Mouse (Mus musculus): ENCODE measurements around the gene Rxfp4. TPM values are rescaled to one million over a fixed set of nuclear protein-coding genes. Genes with fewer than 3 reads are reported as not detected.

Gene Rxfp4
- total RNA-seq, 1 experiment = not detected

DNA sequence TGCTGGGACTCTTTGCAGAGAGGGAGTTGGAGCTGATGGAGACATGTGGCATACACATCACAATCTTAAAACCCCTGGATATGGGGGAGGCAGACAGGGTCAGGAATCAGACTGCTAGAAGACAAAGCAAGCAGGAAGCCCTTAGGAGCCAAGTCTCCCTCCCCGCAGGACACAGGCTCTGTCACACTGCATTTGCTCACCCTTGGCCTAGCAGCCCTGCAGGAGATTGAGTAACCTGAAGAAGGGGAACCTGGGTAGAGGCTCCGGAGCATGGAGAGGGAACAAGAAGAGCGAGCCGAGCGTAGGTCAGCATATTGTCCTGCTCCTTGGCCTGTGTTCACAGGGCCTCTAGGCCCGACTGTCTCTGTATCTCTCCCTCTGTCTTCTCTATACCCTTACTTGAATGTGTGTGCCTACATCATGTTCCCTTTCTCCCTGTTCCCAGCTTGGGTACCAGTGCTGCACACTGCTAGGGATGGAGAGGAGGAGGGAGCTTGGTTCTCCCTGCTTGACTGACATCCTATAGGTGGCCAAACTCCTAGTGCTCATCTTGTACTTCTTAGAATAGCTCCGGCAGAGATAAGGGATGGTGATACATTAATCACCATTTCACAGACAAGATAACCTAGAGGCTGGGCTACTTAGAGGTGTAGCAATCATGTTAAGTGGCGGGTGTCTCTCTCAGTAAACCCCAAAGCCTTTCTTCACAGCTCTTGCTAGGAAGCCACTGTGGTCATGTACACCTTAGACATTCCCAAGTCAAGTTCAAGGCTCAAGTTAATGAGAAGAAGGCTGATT is 34.7 kb downstream of the Rxfp4 start:
- no peak overlapping the region for H3K27ac ChIP-seq (ENCODE audit: insufficient read depth, low read depth, low read length, poor library complexity, severe bottlenecking)
- no peak overlapping the region for H3K9ac ChIP-seq (ENCODE audit: insufficient read depth, low read depth, low read length, poor library complexity, severe bottlenecking)
- no peak overlapping the region for H3K4me3 ChIP-seq (ENCODE audit: insufficient read depth in 1 of 2, low read depth in 1 of 2, low read length in 2 of 2, poor library complexity in 1 of 2, severe bottlenecking in 1 of 2)
- in situ Hi-C loops (cut with MboI; ENCODE audit: low sequenced_read_pairs in 2 of 2, unreplicated experiment in 2 of 2) = no loop called here
- TF ChIP-seq MAFK (IDR thresholded peaks at IDR 0.05; ENCODE audit: insufficient read depth, low read depth, low read length) (no peak), HCFC1 (IDR thresholded peaks at IDR 0.05; ENCODE audit: borderline replicate concordance, insufficient read depth, low read length) (no peak), CHD2 (IDR thresholded peaks at IDR 0.05; ENCODE audit: low read depth, low read length) (no peak), ZNF384 (IDR thresholded peaks at IDR 0.05; ENCODE audit: low read depth, low read length) (no peak), ZC3H11A (IDR thresholded peaks at IDR 0.05; ENCODE audit: borderline replicate concordance, low read depth, low read length) (no peak)
- DNase-seq (ENCODE audit: low read depth, low spot score) = no peak
- H3K9me3 ChIP-seq (ENCODE audit: control insufficient read depth, insufficient read depth, low read depth, low read length) = no peaks in the 10 kb centered on the region
- H3K36me3 ChIP-seq (ENCODE audit: control insufficient read depth, insufficient read depth, low read length, poor library complexity, severe bottlenecking) = peaks cover 4% of the 10 kb centered on the region; the same call in 1 of the 2 replicates
- H3K4me1 ChIP-seq (ENCODE audit: control insufficient read depth in 2 of 2, insufficient read depth in 2 of 2, low read length in 2 of 2, poor library complexity in 1 of 2) = peaks cover 15 to 24% of the 10 kb centered on the region in 2 experiments

DNA sequence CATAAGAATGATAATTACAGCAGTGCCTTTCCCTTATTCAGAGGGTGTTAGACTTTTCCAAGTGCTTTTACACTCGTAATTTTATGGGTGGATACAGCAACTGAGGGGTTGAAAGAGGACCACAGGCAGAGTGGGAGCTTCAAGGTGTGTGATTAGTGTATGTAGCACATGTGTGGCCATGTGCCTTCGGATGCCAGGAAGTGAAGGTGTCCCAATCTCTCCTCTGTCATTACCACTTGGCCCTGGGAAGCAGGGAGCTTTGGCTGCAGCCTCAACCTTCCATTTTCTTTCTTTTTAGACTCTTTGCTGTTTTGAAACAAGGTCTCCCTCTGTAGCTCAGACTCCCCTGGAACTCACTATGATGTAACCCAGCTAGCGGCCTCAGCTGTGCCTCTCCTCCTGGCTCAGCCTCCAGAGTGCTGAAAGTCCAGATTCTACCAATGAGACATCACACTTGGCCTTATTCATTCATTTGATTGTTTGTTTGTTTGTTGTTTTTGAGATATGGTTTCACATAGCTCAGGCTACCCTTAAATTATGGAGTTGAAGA is 35.9 kb downstream of the Rxfp4 start:
- H3K4me1 ChIP-seq (ENCODE audit: control insufficient read depth in 2 of 2, insufficient read depth in 2 of 2, low read length in 2 of 2, poor library complexity in 1 of 2) = peaks cover 12 to 24% of the 10 kb centered on the region in 2 experiments
- TF ChIP-seq ZC3H11A (IDR thresholded peaks at IDR 0.05; ENCODE audit: borderline replicate concordance, low read depth, low read length) (no peak), HCFC1 (IDR thresholded peaks at IDR 0.05; ENCODE audit: borderline replicate concordance, insufficient read depth, low read length) (no peak), ZNF384 (IDR thresholded peaks at IDR 0.05; ENCODE audit: low read depth, low read length) (no peak), CHD2 (IDR thresholded peaks at IDR 0.05; ENCODE audit: low read depth, low read length) (no peak), MAFK (IDR thresholded peaks at IDR 0.05; ENCODE audit: insufficient read depth, low read depth, low read length) (no peak)
- no peak overlapping the region for H3K9ac ChIP-seq (ENCODE audit: insufficient read depth, low read depth, low read length, poor library complexity, severe bottlenecking)
- H3K4me3 ChIP-seq (ENCODE audit: insufficient read depth in 1 of 2, low read depth in 1 of 2, low read length in 2 of 2, poor library complexity in 1 of 2, severe bottlenecking in 1 of 2) = no peak overlapping the region
- in situ Hi-C loops (cut with MboI; ENCODE audit: low sequenced_read_pairs in 2 of 2, unreplicated experiment in 2 of 2) = no loop called here
- H3K9me3 ChIP-seq (ENCODE audit: control insufficient read depth, insufficient read depth, low read depth, low read length) = no peaks in the 10 kb centered on the region
- H3K27ac ChIP-seq (ENCODE audit: insufficient read depth, low read depth, low read length, poor library complexity, severe bottlenecking) = no peak overlapping the region
- peaks cover 4% of the 10 kb centered on the region; the same call in 1 of the 2 replicates for H3K36me3 ChIP-seq (ENCODE audit: control insufficient read depth, insufficient read depth, low read length, poor library complexity, severe bottlenecking)
- DNase-seq (ENCODE audit: low read depth, low spot score) = no peak

DNA sequence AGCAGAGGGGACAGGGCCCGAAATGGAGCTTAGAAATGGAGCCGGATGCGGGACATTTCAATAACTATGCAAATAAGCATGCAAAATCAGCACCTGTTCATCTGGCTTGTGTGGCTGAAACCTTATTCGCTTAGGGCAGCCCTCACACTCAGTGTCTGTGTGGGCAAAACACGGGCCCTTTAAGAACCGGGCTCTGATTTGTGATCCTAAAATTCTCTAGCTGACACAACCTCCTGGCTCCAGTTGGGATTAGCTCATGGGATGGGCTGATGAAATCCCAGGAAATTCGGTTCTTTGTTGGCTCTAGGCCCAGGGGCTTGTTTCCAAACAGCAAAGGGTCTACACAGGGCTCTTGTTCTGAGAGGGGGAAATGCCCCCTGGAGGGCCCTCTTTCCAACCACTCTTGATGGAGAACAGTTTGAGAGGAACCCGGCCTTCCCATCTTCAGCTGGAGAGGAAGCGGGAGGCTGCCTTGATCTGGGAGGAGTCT is 37.0 kb downstream of the Rxfp4 start:
- DNase-seq (ENCODE audit: low read depth, low spot score) = no peak
- in situ Hi-C loops (cut with MboI; ENCODE audit: low sequenced_read_pairs in 2 of 2, unreplicated experiment in 2 of 2) = no loop called here
- Histone ChIP-seq H3K36me3 (ENCODE audit: control insufficient read depth, insufficient read depth, low read length, poor library complexity, severe bottlenecking) (peaks cover 4% of the 10 kb centered on the region; the same call in 1 of the 2 replicates), H3K9me3 (ENCODE audit: control insufficient read depth, insufficient read depth, low read depth, low read length) (no peaks in the 10 kb centered on the region), H3K27ac (ENCODE audit: insufficient read depth, low read depth, low read length, poor library complexity, severe bottlenecking) (peak overlapping the region; percentile 50; the same call in 1 of the 2 replicates), H3K4me1 (ENCODE audit: control insufficient read depth in 2 of 2, insufficient read depth in 2 of 2, low read length in 2 of 2, poor library complexity in 1 of 2) (peaks cover 12 to 24% of the 10 kb centered on the region in 2 experiments), H3K9ac (ENCODE audit: insufficient read depth, low read depth, low read length, poor library complexity, severe bottlenecking) (peak overlapping the region; percentile 63; the same call in 1 of the 2 replicates), H3K4me3 (ENCODE audit: insufficient read depth in 1 of 2, low read depth in 1 of 2, low read length in 2 of 2, poor library complexity in 1 of 2, severe bottlenecking in 1 of 2) (peak overlapping the region; percentile 18 to 52; a peak in 3 of 4 replicates)
- TF ChIP-seq ZC3H11A (IDR thresholded peaks at IDR 0.05; ENCODE audit: borderline replicate concordance, low read depth, low read length) (no peak), MAFK (IDR thresholded peaks at IDR 0.05; ENCODE audit: insufficient read depth, low read depth, low read length) (no peak), CHD2 (IDR thresholded peaks at IDR 0.05; ENCODE audit: low read depth, low read length) (no peak), HCFC1 (IDR thresholded peaks at IDR 0.05; ENCODE audit: borderline replicate concordance, insufficient read depth, low read length) (no peak), ZNF384 (IDR thresholded peaks at IDR 0.05; ENCODE audit: low read depth, low read length) (no peak)

DNA sequence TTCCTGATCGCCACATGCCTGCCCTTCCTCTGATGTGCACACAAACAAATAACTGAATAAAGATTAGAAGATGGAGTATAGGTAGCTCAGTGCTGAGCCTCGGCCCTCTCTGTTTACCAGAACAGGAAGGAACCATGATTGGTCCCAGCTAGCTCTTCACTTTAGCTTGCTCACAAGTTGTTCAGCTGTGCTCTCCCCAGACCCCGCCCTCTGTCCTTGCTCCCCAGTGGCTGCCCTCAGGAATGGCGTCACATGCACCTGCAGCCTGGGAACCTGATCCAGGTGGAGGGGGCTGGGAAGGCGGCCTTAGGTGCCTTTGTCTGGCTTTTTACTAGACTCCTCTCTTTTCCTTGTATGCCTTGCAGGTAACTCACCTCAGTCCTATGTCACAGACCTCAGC is 37.8 kb downstream of the Rxfp4 start:
- peaks cover 12 to 21% of the 10 kb centered on the region in 2 experiments for H3K4me1 ChIP-seq (ENCODE audit: control insufficient read depth in 2 of 2, insufficient read depth in 2 of 2, low read length in 2 of 2, poor library complexity in 1 of 2)
- peak overlapping the region; percentile 18 to 52; a peak in 3 of 4 replicates for H3K4me3 ChIP-seq (ENCODE audit: insufficient read depth in 1 of 2, low read depth in 1 of 2, low read length in 2 of 2, poor library complexity in 1 of 2, severe bottlenecking in 1 of 2)
- H3K9ac ChIP-seq (ENCODE audit: insufficient read depth, low read depth, low read length, poor library complexity, severe bottlenecking) = peak overlapping the region; percentile 63; the same call in 1 of the 2 replicates
- H3K27ac ChIP-seq (ENCODE audit: insufficient read depth, low read depth, low read length, poor library complexity, severe bottlenecking) = peak overlapping the region; percentile 50; the same call in 1 of the 2 replicates
- H3K36me3 ChIP-seq (ENCODE audit: control insufficient read depth, insufficient read depth, low read length, poor library complexity, severe bottlenecking) = peaks cover 4% of the 10 kb centered on the region; the same call in 1 of the 2 replicates
- in situ Hi-C loops (cut with MboI; ENCODE audit: low sequenced_read_pairs in 2 of 2, unreplicated experiment in 2 of 2) = no loop called here
- no peak for DNase-seq (ENCODE audit: low read depth, low spot score)
- TF ChIP-seq ZC3H11A (IDR thresholded peaks at IDR 0.05; ENCODE audit: borderline replicate concordance, low read depth, low read length) = no peak
- no peak for TF ChIP-seq ZNF384 (IDR thresholded peaks at IDR 0.05; ENCODE audit: low read depth, low read length)
- TF ChIP-seq HCFC1 (IDR thresholded peaks at IDR 0.05; ENCODE audit: borderline replicate concordance, insufficient read depth, low read length) = no peak
- TF ChIP-seq CHD2 (IDR thresholded peaks at IDR 0.05; ENCODE audit: low read depth, low read length) = no peak
- H3K9me3 ChIP-seq (ENCODE audit: control insufficient read depth, insufficient read depth, low read depth, low read length) = no peaks in the 10 kb centered on the region

Data from ES-E14 (cell line).